Mouse (Mus musculus): Measurements from ENCODE around the gene Ptpdc1.

DNA sequence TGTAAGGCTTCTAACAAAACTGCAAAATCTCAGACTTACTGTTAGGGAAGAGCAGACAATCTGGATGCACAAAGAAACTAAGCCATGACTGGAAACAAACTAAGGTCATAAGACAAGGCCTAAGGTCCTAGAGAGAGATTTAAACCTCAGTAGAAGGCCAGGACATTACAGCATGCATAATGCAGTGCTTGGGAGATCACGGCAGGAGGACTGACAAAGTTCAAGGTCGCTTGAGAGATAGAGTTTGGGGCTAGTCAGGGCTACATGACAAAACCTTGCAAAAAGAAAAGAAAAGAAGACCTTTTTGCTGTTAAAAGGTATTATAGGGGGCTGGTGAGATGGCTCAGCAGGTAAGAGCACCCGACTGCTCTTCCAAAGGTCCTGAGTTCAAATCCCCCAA, 22.2 kb downstream of the Ptpdc1 start:
- no peak for TF ChIP-seq CTCF (IDR thresholded peaks at IDR 0.05; ENCODE audit: borderline replicate concordance, extremely low read depth, insufficient read depth, insufficient read length)
- no peak for TF ChIP-seq POLR2A (IDR thresholded peaks at IDR 0.05; ENCODE audit: borderline replicate concordance, extremely low read depth, insufficient read depth, insufficient read length, poor library complexity, severe bottlenecking)
